Mouse (Mus musculus) myocyte (in vitro differentiated cells): ENCODE measurements around the gene Cd6. TPM values are rescaled to one million over a fixed set of nuclear protein-coding genes. Genes with fewer than 3 reads are reported as not detected.

Experiments
- H3K27me3 ChIP-seq: one replicate; pipeline ENCODE4 v1.6.1; 2011; ENCODE audit not compliant: control insufficient read depth, insufficient read depth, insufficient read length
- H3K36me3 ChIP-seq: one replicate; pipeline ENCODE4 v1.6.1; 2011; ENCODE audit not compliant: control insufficient read depth, insufficient read depth
- H3K4me2 ChIP-seq: one replicate; pipeline ENCODE4 v1.6.1; 2011; ENCODE audit warnings: low read depth, control low read depth
- H3K4me3 ChIP-seq: one replicate; pipeline ENCODE4 v1.5.1; 2011; ENCODE audit warnings: mild to moderate bottlenecking, control low read depth, moderate library complexity
- H3K79me2 ChIP-seq: one replicate; pipeline ENCODE4 v1.6.1; 2011; ENCODE audit not compliant: control insufficient read depth, insufficient read depth
- H3ac ChIP-seq: one replicate; pipeline ENCODE4 v1.6.1; 2011; ENCODE audit not compliant: control insufficient read depth, insufficient read length
- CEBPB ChIP-seq: IDR thresholded peaks from 2 replicates; pipeline ENCODE4 v1.6.1; 2011; ENCODE audit warnings: mild to moderate bottlenecking, moderate library complexity; ENCODE audit not compliant: poor library complexity, insufficient read depth, severe bottlenecking
- E2F4 ChIP-seq: IDR thresholded peaks from one replicate; pipeline ENCODE4 v1.6.1; 2011; ENCODE audit warnings: mild to moderate bottlenecking, control low read depth, moderate library complexity; ENCODE audit not compliant: insufficient read depth
- MAX ChIP-seq: IDR thresholded peaks from one replicate; pipeline ENCODE4 v1.6.1; 2011; ENCODE audit warnings: low read depth, mild to moderate bottlenecking, control low read depth
- MYOD1 ChIP-seq, 3 experiments: IDR thresholded peaks; one replicate each; pipeline ENCODE4 v1.6.1; 2011; ENCODE audit warnings: control low read depth in 2 of 3, low read depth in 2 of 3, mild to moderate bottlenecking in 2 of 3, moderate library complexity in 1 of 3; ENCODE audit not compliant: insufficient read length in 2 of 3, control insufficient read depth in 1 of 3
- MYOG ChIP-seq, 3 experiments: IDR thresholded peaks; one replicate each; pipeline ENCODE4 v1.6.1; 2011; ENCODE audit warnings: control low read depth in 2 of 3, low read depth in 2 of 3, mild to moderate bottlenecking in 2 of 3; ENCODE audit not compliant: insufficient read length in 2 of 3, control insufficient read depth in 1 of 3, insufficient read depth in 1 of 3
- POLR2A ChIP-seq: IDR thresholded peaks from one replicate; pipeline ENCODE4 v1.6.1; 2011; ENCODE audit warnings: low read depth, mild to moderate bottlenecking, control low read depth, moderate library complexity; ENCODE audit not compliant: insufficient read length
- POLR2AphosphoS2 ChIP-seq: IDR thresholded peaks from one replicate; pipeline ENCODE4 v1.6.1; 2011; ENCODE audit warnings: low read depth, control low read depth; ENCODE audit not compliant: insufficient read length
- REST ChIP-seq: IDR thresholded peaks from one replicate; pipeline ENCODE4 v1.6.1; 2011; ENCODE audit warnings: mild to moderate bottlenecking, control low read depth, moderate library complexity; ENCODE audit not compliant: insufficient read depth, insufficient read length
- SRF ChIP-seq: IDR thresholded peaks from one replicate; pipeline ENCODE4 v1.6.1; 2011; ENCODE audit warnings: low read depth; ENCODE audit not compliant: control insufficient read depth, insufficient read length
- TCF12 ChIP-seq: IDR thresholded peaks from one replicate; pipeline ENCODE4 v1.6.1; 2011; ENCODE audit warnings: mild to moderate bottlenecking, control low read depth; ENCODE audit not compliant: poor library complexity, insufficient read depth, severe bottlenecking
- TCF3 ChIP-seq: IDR thresholded peaks from one replicate; pipeline ENCODE4 v1.6.1; 2011; ENCODE audit warnings: low read depth, control low read depth; ENCODE audit not compliant: insufficient read length
- USF1 ChIP-seq: IDR thresholded peaks from one replicate; pipeline ENCODE4 v1.6.1; 2011; ENCODE audit warnings: low read depth, mild to moderate bottlenecking, control low read depth, moderate library complexity
- polyA plus RNA-seq: library from polyadenylated mRNA; unstranded; fragments of >200 nt; fragmentation: generic; extraction: Trizol; gene quantifications from one replicate; pipeline ENCODE4 v1.2.1, GENCODE M21; 2012; ENCODE audit warnings: missing spikeins

The Cd6 gene
- polyA plus RNA-seq, 1 experiment: not detected

GRCm38 (mm10) chr19:10860072-10860497, 30.2 kb upstream of the Cd6 start:
- Histone ChIP-seq H3K36me3 (peaks cover 35% of the 10 kb centered on the region), H3K27me3 (no peaks in the 10 kb centered on the region), H3K79me2 (no peaks in the 10 kb centered on the region), H3ac (no peak overlapping the region), H3K4me3 (no peak overlapping the region), H3K4me2 (no peak overlapping the region)
- TF ChIP-seq MAX (no peak), SRF (no peak), CEBPB (no peak), TCF12 (no peak), E2F4 (no peak), POLR2A (no peak), MYOD1 (IDR thresholded peaks at IDR 0.05; ENCODE audit: control insufficient read depth in 1 of 3, insufficient read length in 2 of 3, low read depth in 2 of 3) (no peak), POLR2AphosphoS2 (no peak), MYOG (IDR thresholded peaks at IDR 0.05; ENCODE audit: control insufficient read depth in 1 of 3, insufficient read depth in 1 of 3, insufficient read length in 2 of 3, low read depth in 2 of 3) (no peak)

- Histone ChIP-seq H3K79me2 (no peaks in the 10 kb centered on the region), H3K4me2 (no peak overlapping the region), H3K4me3 (no peak overlapping the region), H3ac (no peak overlapping the region), H3K27me3 (no peaks in the 10 kb centered on the region), H3K36me3 (peaks cover 12% of the 10 kb centered on the region)
- TF ChIP-seq REST (no peak), TCF12 (no peak), POLR2AphosphoS2 (no peak), E2F4 (no peak), CEBPB (no peak), MAX (no peak), POLR2A (no peak)
Measured at GRCm38 (mm10) chr19:10856520-10856919, 26.7 kb upstream of the Cd6 start.

GRCm38 (mm10) chr19:10855422-10855821, 25.6 kb upstream of the Cd6 start:
- Histone ChIP-seq H3K36me3 (peaks cover 8% of the 10 kb centered on the region), H3ac (no peak overlapping the region), H3K79me2 (no peaks in the 10 kb centered on the region), H3K27me3 (no peaks in the 10 kb centered on the region), H3K4me3 (no peak overlapping the region), H3K4me2 (no peak overlapping the region)
- no peak for TF ChIP-seq TCF3
- no peak for TF ChIP-seq MYOD1 (IDR thresholded peaks at IDR 0.05; ENCODE audit: control insufficient read depth in 1 of 3, insufficient read length in 2 of 3, low read depth in 2 of 3)
- TF ChIP-seq USF1: no peak
- no peak for TF ChIP-seq POLR2AphosphoS2
- TF ChIP-seq TCF12: no peak
- TF ChIP-seq MYOG (IDR thresholded peaks at IDR 0.05; ENCODE audit: control insufficient read depth in 1 of 3, insufficient read depth in 1 of 3, insufficient read length in 2 of 3, low read depth in 2 of 3): no peak
- TF ChIP-seq E2F4: no peak
- TF ChIP-seq REST: no peak
- TF ChIP-seq MAX: no peak
- no peak for TF ChIP-seq CEBPB
- no peak for TF ChIP-seq SRF
- no peak for TF ChIP-seq POLR2A

- Histone ChIP-seq H3K4me3 (no peak overlapping the region), H3ac (no peak overlapping the region), H3K79me2 (no peaks in the 10 kb centered on the region), H3K4me2 (no peak overlapping the region), H3K27me3 (no peaks in the 10 kb centered on the region), H3K36me3 (no peaks in the 10 kb centered on the region)
- TF ChIP-seq REST (no peak), USF1 (no peak), MYOD1 (IDR thresholded peaks at IDR 0.05; ENCODE audit: control insufficient read depth in 1 of 3, insufficient read length in 2 of 3, low read depth in 2 of 3) (no peak), MYOG (IDR thresholded peaks at IDR 0.05; ENCODE audit: control insufficient read depth in 1 of 3, insufficient read depth in 1 of 3, insufficient read length in 2 of 3, low read depth in 2 of 3) (no peak), POLR2A (no peak), SRF (no peak), CEBPB (no peak), TCF12 (no peak), POLR2AphosphoS2 (no peak), MAX (no peak)
Measured at GRCm38 (mm10) chr19:10847311-10848087, 17.6 kb upstream of the Cd6 start.

- Histone ChIP-seq H3ac (no peak overlapping the region), H3K27me3 (no peaks in the 10 kb centered on the region), H3K4me2 (no peak overlapping the region), H3K79me2 (no peaks in the 10 kb centered on the region), H3K36me3 (no peaks in the 10 kb centered on the region), H3K4me3 (no peak overlapping the region)
- TF ChIP-seq REST (no peak), TCF12 (no peak), POLR2A (no peak), MYOG (IDR thresholded peaks at IDR 0.05; ENCODE audit: control insufficient read depth in 1 of 3, insufficient read depth in 1 of 3, insufficient read length in 2 of 3, low read depth in 2 of 3) (no peak), MAX (no peak), CEBPB (no peak), POLR2AphosphoS2 (no peak), MYOD1 (IDR thresholded peaks at IDR 0.05; ENCODE audit: control insufficient read depth in 1 of 3, insufficient read length in 2 of 3, low read depth in 2 of 3) (no peak), E2F4 (no peak), TCF3 (no peak), SRF (no peak), USF1 (no peak)
Measured at GRCm38 (mm10) chr19:10846150-10846549, 16.3 kb upstream of the Cd6 start.
